Mouse (Mus musculus) cerebellum, postnatal 4 days (tissue): ENCODE results near the gene Zfp740.
"Not testable (repeated sequence)": the region's sequence is repeated elsewhere in the genome, so short reads cannot be mapped to it uniquely, and the experiment has no call there.

Experiments
- DNase-seq, 2 experiments: peaks; one replicate each; pipeline ENCODE4 v3.0.0; 2022; ENCODE audit warnings: low spot score in 2 of 2, mixed read lengths in 1 of 2

Gene Zfp740

DNA sequence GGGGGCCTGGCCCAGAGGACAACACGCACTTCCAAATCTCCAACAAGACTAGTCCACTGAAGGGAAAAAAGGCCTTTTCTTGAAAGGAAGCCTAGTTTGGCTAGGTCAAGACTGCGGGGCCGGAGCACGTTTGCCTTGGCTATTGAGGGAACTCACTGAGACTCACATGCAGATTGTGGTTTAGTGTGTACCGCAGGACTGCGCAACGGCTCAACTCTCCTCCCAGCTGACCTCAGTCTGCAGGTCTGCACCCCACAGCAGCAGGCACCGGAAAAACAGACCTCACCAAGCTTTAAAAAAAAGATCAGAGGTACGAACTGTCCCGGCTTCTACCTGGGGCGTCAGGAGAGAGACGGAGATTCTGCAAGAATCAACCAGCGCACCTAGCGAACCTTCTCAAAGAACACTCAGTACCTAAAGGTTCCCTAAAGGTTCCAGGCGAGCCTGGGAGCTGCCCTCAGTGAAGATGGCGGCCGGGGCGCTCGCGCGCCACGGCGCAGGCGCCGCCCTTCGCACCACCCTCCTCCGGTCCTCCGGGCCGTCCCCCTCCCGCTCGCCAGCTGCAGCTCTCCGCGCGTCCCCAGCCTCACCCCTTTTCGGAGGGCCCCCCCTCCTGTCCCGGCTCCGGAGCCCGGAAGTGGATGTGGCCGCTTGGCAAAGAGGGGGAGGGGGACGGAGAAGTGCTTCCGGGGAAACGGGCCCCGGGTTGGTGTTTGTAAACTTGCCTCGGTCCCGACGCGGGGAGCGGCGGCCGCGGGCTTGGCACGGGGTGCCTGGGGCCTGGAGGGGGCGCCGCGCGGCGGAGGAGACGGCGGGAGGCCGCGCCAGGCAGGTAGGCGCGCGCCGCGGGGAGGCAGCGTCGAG, at the start of gene Zfp740:
Gene Zfp740 (plus strand): TSS at position 279 of the 864 bp plus-strand sequence.
- DNase-seq, result peak; percentile 92 to 96

- DNase-seq, result not testable (repeated sequence)
These were observed 48.0 kb upstream of the Zfp740 start for GRCm38 (mm10) chr15:102155006-102155405.

DNA sequence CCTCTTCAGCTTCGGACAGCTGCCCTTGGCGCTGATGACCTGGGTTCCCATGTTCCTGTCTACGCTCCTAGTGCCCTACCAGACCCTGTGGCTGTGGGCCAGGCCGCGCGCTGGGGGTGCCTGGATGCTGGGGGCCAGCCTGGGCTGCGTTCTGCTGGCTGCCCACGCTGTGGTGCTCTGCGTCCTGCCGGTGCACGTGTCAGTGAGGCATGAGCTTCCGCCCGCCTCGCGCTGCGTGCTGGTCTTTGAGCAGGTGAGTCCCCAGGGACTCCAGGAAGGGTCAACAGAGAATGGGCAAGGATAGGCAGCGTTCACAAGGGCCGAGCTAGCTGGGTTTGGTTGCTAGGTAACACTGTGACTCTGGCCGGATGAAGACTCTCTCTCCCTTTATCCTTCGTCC, 46.2 kb upstream of the Zfp740 start:
- DNase-seq, result no peak

- no peak for DNase-seq
These were observed 42.5 kb upstream of the Zfp740 start for GRCm38 (mm10) chr15:102160415-102161060.

DNA sequence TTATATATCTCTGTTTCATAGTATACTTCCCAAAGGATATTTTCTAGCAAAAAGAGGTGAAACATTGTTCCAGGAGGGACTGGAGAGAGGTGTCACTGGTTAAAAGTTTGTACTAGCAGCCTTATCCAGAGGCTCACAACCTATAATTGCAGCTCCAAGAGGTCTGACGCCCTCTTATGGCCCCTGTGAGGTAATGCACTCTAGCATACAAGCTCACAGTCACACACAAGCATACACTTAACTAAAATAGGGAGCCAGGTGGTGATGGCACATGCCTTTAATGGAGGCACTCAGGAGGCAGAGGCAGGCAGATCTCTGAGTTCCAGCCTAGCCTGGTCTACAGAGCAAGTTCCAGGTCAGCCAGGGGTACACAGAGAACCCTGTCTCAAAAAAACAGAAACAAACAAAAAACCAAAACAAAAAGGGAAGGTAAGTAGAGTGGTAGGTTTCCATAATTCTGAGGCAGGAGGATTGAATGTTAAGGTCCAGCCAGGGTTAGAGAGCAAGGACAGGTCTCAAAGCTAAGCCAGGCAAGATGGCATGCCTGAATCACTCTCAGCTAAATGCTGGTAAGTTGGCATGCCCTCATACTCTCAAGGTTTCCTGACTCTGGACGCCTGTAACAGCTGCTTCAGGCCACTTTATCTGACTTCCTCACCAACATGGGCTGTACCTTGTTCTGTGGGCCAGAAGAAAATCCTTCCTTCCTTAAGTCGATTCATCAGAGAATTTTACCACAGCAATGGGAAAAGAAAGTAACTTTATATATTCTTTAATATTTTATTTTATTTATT, 39.0 kb upstream of the Zfp740 start:
- DNase-seq, result no peak

- DNase-seq, result no peak
These were observed 37.5 kb upstream of the Zfp740 start for GRCm38 (mm10) chr15:102165468-102166100.

GRCm38 (mm10) chr15:102167620-102168021, 35.4 kb upstream of the Zfp740 start:
- no peak for DNase-seq

GRCm38 (mm10) chr15:102169064-102169463, 34.0 kb upstream of the Zfp740 start:
- DNase-seq, result no peak

GRCm38 (mm10) chr15:102173581-102173980, 29.5 kb upstream of the Zfp740 start:
- no peak for DNase-seq

DNA sequence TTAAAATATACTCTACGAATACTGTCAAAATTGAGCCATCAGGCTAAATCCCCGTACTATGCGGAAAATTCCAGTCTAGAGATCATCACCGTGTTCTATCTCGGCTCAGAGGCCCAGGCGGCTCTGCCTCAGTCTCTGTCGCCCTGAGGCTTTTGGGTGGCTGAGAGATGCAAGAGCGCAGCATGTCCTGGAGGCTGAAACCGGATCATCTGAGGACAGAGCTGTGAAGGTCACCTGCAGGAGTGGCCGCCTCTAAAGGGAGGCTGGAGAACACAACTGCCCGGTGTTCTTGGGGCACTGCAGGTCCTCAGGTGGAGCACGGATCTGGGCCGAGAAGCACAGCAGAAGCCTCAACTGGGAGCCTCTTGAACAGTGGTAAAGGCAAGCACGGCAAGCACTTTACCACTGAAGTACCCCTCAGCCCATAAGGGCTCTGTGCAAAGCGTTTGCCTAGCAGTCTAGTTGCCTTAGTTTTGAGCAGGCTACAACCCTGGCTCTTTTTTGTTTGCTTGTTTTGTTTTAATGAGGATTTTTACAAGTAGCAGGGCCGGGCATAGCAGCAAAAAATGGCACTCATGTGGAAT, 27.2 kb upstream of the Zfp740 start:
- no peak for DNase-seq

DNA sequence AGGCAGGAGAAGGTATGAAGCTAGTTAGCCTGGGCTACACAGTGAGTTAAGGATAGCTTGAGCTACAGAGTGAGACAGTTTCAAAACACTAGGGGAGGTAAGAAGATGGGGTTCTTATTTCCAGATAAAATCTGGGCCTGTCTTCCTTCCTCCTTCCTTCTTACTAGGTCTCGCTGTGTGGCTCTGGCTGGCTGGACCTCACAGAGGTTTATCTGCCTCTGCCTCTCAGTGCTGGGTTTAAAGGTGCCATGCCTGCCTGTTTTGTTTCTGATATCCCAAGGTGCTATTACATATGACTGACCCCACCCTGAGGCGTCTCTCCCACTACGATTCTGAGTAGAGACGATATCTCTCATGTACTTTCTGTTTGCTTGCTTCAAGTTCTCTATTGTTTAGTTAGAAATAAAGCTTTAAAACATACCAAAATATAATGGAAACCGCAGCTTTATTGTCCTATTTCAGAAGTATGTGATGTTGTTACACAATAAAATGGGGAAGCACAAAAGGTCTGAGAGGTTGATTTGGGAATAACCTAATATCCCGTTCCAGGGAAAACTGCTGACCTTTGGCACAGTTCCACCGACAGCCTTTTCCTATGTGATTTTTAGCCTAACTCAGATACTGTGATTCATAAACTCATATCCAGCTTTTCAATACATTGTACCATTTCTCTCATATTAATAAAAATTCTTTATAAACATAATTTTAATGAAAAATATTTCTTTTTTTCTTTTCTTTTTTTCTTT, 26.3 kb upstream of the Zfp740 start:
- no peak for DNase-seq

DNA sequence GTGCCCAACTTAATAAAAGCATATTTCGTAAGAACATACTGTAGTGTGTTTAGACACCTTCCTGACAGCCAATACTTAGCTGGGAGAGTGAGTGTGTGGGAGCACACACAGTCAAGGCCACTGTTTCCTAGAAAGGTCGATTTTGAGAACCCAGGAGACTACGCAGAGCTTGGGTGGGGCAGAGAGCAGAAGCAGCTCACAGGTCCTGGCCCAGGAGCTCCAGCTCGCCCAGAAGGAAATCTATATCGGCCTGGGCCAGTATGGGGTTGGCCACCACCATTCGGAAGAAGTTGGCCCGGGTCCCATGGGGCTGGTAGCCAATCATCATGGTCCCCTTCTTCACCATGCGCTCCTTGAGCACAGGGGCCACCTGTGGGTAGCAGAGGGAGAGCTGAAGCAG, 25.6 kb upstream of the Zfp740 start:
- no peak for DNase-seq

GRCm38 (mm10) chr15:102178279-102178678, 24.8 kb upstream of the Zfp740 start:
- peak; percentile 47 to 72 for DNase-seq

DNA sequence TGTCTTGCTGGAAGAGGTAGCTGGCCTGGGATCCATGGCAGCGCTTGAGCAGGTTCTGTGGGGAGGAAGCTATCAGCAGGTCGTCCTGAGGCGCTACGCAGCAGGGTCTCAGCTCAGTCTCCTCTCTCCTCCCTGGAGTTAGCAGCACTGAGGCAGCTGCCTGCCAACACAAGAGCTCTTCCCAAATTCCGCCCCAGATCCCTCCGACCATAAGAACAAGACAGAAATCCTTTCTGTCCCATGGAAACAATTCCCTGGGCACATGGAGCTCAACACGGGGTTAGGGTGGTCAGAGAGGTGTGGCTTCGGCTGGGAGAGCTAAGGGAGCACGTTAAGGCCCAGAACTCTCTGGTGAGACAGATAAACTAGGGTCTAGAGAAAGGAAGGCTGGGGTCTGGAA, 23.9 kb upstream of the Zfp740 start:
- no peak for DNase-seq

DNA sequence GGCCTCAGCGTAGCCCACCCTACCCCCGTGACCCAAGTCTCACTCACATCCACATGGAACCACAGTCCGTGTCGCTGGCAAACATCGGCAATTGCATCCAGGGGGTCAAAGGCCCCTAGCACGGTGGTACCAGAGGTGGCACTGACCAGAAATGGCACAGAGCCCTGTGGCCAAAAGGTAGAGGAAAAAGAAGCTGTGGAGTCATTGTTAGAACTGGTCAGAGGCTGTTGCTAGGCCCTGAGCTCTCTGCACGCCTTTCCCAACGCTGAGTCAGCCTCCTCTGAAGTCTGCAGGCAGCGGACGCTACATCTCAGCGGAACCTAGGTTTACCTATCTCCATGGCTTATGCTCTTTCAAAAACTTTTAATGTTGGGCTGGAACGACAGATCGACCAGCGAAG, 23.1 kb upstream of the Zfp740 start:
- no peak for DNase-seq

DNA sequence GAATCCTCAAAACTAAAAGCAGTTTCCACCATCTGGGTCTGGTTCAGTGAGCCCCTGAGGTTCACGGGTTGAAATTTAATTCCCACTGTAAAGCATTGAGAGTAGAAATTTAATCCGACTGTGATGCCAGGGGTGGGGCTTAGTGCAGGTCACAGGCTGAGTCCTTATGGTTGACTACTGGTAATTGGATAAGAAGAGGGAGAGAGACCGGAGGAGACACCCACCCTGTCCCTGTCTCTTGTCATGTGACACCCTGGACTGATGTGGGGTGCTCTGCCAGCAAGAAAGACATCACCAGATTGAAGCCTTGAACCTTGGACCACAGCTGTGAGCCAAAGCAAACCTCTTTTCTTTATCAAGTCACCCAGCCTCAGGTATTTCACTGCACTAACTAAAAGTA, 20.0 kb upstream of the Zfp740 start:
- DNase-seq, result no peak

GRCm38 (mm10) chr15:102186239-102186638, 16.8 kb upstream of the Zfp740 start:
- DNase-seq, result no peak

GRCm38 (mm10) chr15:102188096-102188495, 15.0 kb upstream of the Zfp740 start:
- no peak for DNase-seq

DNA sequence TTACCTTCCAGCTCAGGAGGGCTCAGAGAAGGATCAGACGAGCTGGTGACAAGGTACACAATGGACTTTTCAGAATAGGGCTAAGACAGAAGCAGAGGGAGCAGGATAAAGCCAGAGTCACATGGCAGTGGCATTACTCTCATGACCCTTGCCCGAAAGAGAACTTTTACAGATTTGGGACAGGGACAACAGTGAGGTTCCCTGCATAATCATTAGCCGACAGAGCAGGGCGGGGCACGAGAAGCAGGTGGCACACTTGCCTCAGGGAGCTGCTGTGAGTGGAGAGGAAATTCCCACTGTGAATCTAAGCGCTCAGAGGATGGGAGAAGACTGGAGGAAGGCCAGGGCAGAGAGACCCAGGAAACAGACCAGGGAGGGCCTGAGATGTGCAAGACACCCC, 14.2 kb upstream of the Zfp740 start:
- no peak for DNase-seq

GRCm38 (mm10) chr15:102191699-102192098, 11.3 kb upstream of the Zfp740 start:
- no peak for DNase-seq
